Mouse (Mus musculus) megakaryocyte, embryonic 14.5 days (primary cell): ENCODE data around the gene Ecpas. TPM values are rescaled to one million over a fixed set of nuclear protein-coding genes. Genes with fewer than 3 reads are reported as not detected.

ENCODE experiments used
- H3K27me3 ChIP-seq: replicated peaks from 2 replicates; pipeline ENCODE3; 2012; ENCODE audit warnings: inconsistent platforms
- H3K36me3 ChIP-seq: replicated peaks from 2 replicates; pipeline ENCODE3; 2012; ENCODE audit warnings: low read length, inconsistent platforms, mixed read lengths
- H3K4me1 ChIP-seq: 2 replicates; pipeline ENCODE4 v1.6.1; 2012; ENCODE audit warnings: inconsistent platforms
- H3K4me3 ChIP-seq: replicated peaks from 2 replicates; pipeline ENCODE3; 2012; ENCODE audit warnings: moderate library complexity, mild to moderate bottlenecking, inconsistent platforms
- H3K9me3 ChIP-seq: 2 replicates; pipeline ENCODE4 v1.6.1; 2012; ENCODE audit warnings: inconsistent platforms
- FLI1 ChIP-seq: IDR thresholded peaks from 2 replicates; pipeline ENCODE4 v1.6.1; 2012; ENCODE audit warnings: low read length, inconsistent platforms, mixed read lengths
- GATA1 ChIP-seq: IDR thresholded peaks from 3 replicates; pipeline ENCODE4 v1.6.1; 2012; ENCODE audit warnings: mixed read lengths, low read length, inconsistent platforms, borderline replicate concordance
- polyA plus RNA-seq: library from polyadenylated mRNA; stranded (reverse); fragments of >175 nt; gene quantifications from 2 replicates; pipeline ENCODE4 v1.2.3, GENCODE M21; 2012; ENCODE audit warnings: low replicate concordance; ENCODE audit not compliant: insufficient read depth

The Ecpas gene
- polyA plus RNA-seq, 1 experiment: 4.9 TPM

- TF ChIP-seq FLI1: no peak
- no peak for TF ChIP-seq GATA1
- Histone ChIP-seq H3K4me1 (peaks cover 49% of the 10 kb centered on the region), H3K4me3 (peak overlapping the region; percentile 93), H3K27me3 (no peaks in the 10 kb centered on the region), H3K9me3 (no peaks in the 10 kb centered on the region), H3K36me3 (no peaks in the 10 kb centered on the region)
Measured at GRCm38 (mm10) chr4:58911831-58912628, 519 bp downstream of the Ecpas start.

- Histone ChIP-seq H3K27me3 (no peaks in the 10 kb centered on the region), H3K4me1 (peaks cover 54% of the 10 kb centered on the region), H3K4me3 (peak overlapping the region; percentile 93), H3K36me3 (no peaks in the 10 kb centered on the region), H3K9me3 (no peaks in the 10 kb centered on the region)
- TF ChIP-seq GATA1: no peak
- no peak for TF ChIP-seq FLI1
Measured at GRCm38 (mm10) chr4:58911069-58911830, 1.3 kb downstream of the Ecpas start.

GRCm38 (mm10) chr4:58910175-58911068 lies 2.1 kb downstream of the Ecpas start:
- no peaks in the 10 kb centered on the region for H3K27me3 ChIP-seq
- no peaks in the 10 kb centered on the region for H3K9me3 ChIP-seq
- peak overlapping the region; percentile 93 for H3K4me3 ChIP-seq
- H3K36me3 ChIP-seq: no peaks in the 10 kb centered on the region
- peaks cover 54% of the 10 kb centered on the region for H3K4me1 ChIP-seq
- TF ChIP-seq FLI1 (no peak), GATA1 (no peak)

GRCm38 (mm10) chr4:58907453-58907852 lies 5.1 kb downstream of the Ecpas start:
- no peaks in the 10 kb centered on the region for H3K27me3 ChIP-seq
- TF ChIP-seq GATA1 (no peak), FLI1 (no peak)
- peaks cover 9% of the 10 kb centered on the region for H3K36me3 ChIP-seq

GRCm38 (mm10) chr4:58898318-58898717 lies 14.2 kb downstream of the Ecpas start:
- no peaks in the 10 kb centered on the region for H3K27me3 ChIP-seq
- no peak for TF ChIP-seq GATA1
- TF ChIP-seq FLI1: no peak
- peak overlapping the region; percentile 24 for H3K4me3 ChIP-seq
- no peaks in the 10 kb centered on the region for H3K9me3 ChIP-seq
- H3K4me1 ChIP-seq: peaks cover 35% of the 10 kb centered on the region
- peaks cover 18% of the 10 kb centered on the region for H3K36me3 ChIP-seq

More at GRCm38 (mm10) chr4:58907453-58907852, 5.1 kb downstream of the Ecpas start:
- Histone ChIP-seq H3K9me3 (no peaks in the 10 kb centered on the region), H3K4me1 (peaks cover 51% of the 10 kb centered on the region), H3K4me3 (no peak overlapping the region)

GRCm38 (mm10) chr4:58897436-58897835 lies 15.1 kb downstream of the Ecpas start:
- peaks cover 10% of the 10 kb centered on the region for H3K36me3 ChIP-seq
- H3K4me3 ChIP-seq: no peak overlapping the region
- H3K9me3 ChIP-seq: no peaks in the 10 kb centered on the region
- TF ChIP-seq GATA1: no peak
- TF ChIP-seq FLI1: no peak
- H3K27me3 ChIP-seq: no peaks in the 10 kb centered on the region
- peaks cover 35% of the 10 kb centered on the region for H3K4me1 ChIP-seq

GRCm38 (mm10) chr4:58894399-58894798 lies 18.1 kb downstream of the Ecpas start:
- Histone ChIP-seq H3K36me3 (peaks cover 11% of the 10 kb centered on the region), H3K27me3 (no peaks in the 10 kb centered on the region), H3K4me1 (peaks cover 51% of the 10 kb centered on the region), H3K4me3 (no peak overlapping the region), H3K9me3 (no peaks in the 10 kb centered on the region)
- TF ChIP-seq GATA1 (no peak), FLI1 (no peak)

- no peaks in the 10 kb centered on the region for H3K9me3 ChIP-seq
- H3K36me3 ChIP-seq: peaks cover 17% of the 10 kb centered on the region
- peaks cover 54% of the 10 kb centered on the region for H3K4me1 ChIP-seq
- no peaks in the 10 kb centered on the region for H3K27me3 ChIP-seq
- H3K4me3 ChIP-seq: no peak overlapping the region
- TF ChIP-seq GATA1 (no peak), FLI1 (no peak)
Measured at GRCm38 (mm10) chr4:58890035-58890782, 22.3 kb downstream of the Ecpas start.

- no peak overlapping the region for H3K4me3 ChIP-seq
- H3K36me3 ChIP-seq: peaks cover 21% of the 10 kb centered on the region
- H3K9me3 ChIP-seq: no peaks in the 10 kb centered on the region
- TF ChIP-seq FLI1 (no peak), GATA1 (no peak)
- peaks cover 43% of the 10 kb centered on the region for H3K4me1 ChIP-seq
- no peaks in the 10 kb centered on the region for H3K27me3 ChIP-seq
Measured at GRCm38 (mm10) chr4:58888568-58888967, 24.0 kb downstream of the Ecpas start.
